Mouse (Mus musculus) liver, embryonic 13.5 days (tissue): Measurements from ENCODE around the gene Ldlr. TPM values are rescaled to one million over a fixed set of nuclear protein-coding genes. Genes with fewer than 3 reads are reported as not detected.
"Not testable (repeated sequence)": the region's sequence is repeated elsewhere in the genome, so short reads cannot be mapped to it uniquely, and the experiment has no call there.

Experiments used
- ATAC-seq: fragments of 200-750 bp; cut with Nextera tagmentation; 2 replicates; pipeline ENCODE4 v1.8.0; 2017; ENCODE audit warnings: low read depth, mild to moderate bottlenecking, moderate number of reproducible peaks, moderate library complexity
- DNase-seq: peaks from one replicate; pipeline ENCODE4 v3.0.0; 2022
- H3K27ac ChIP-seq: fragments of 300-500 bp; sonication (generic); 2 replicates; pipeline ENCODE4 v1.5.1; 2015; ENCODE audit warnings: moderate library complexity, mild to moderate bottlenecking, inconsistent platforms
- H3K27me3 ChIP-seq: fragments of 300-500 bp; sonication (generic); 2 replicates; pipeline ENCODE4 v1.6.1; 2015; ENCODE audit warnings: mild to moderate bottlenecking, inconsistent platforms
- H3K36me3 ChIP-seq: fragments of 300-500 bp; sonication (generic); 2 replicates; pipeline ENCODE4 v1.6.1; 2015; ENCODE audit warnings: mild to moderate bottlenecking, inconsistent platforms
- H3K4me1 ChIP-seq: fragments of 300-500 bp; sonication (generic); replicated peaks from 2 replicates; pipeline ENCODE4 v1.6.1; 2015; ENCODE audit warnings: inconsistent platforms
- H3K4me2 ChIP-seq: fragments of 300-500 bp; sonication (generic); 2 replicates; pipeline ENCODE4 v1.6.1; 2015; ENCODE audit warnings: inconsistent platforms, mild to moderate bottlenecking, moderate library complexity
- H3K4me3 ChIP-seq: fragments of 300-500 bp; sonication (generic); replicated peaks from 2 replicates; pipeline ENCODE4 v1.5.1; 2015; ENCODE audit warnings: mild to moderate bottlenecking, inconsistent platforms
- H3K9ac ChIP-seq: fragments of 300-500 bp; sonication (generic); 2 replicates; pipeline ENCODE4 v1.6.1; 2015; ENCODE audit warnings: mild to moderate bottlenecking, inconsistent platforms
- H3K9me3 ChIP-seq: fragments of 300-500 bp; sonication (generic); replicated peaks from 2 replicates; pipeline ENCODE4 v1.6.1; 2016; ENCODE audit warnings: inconsistent platforms
- WGBS: fragments of 180-500 bp; shearing (Covaris S2); methylation state at CpG from one replicate; pipeline ENCODE4 v1.1.7; 2015; ENCODE audit not compliant: insufficient replicate concordance; 5-methylcytosine and 5-hydroxymethylcytosine counted together
- polyA plus RNA-seq: library from polyadenylated mRNA; unstranded; fragments of >200 nt; fragmentation: Nextera tagmentation; extraction: Ambion mirVana; gene quantifications from 2 replicates; pipeline ENCODE4 v1.2.1, GENCODE M21; 2015

Gene Ldlr
- polyA plus RNA-seq, 1 experiment from 2014 or later, result 18.6 TPM

DNA sequence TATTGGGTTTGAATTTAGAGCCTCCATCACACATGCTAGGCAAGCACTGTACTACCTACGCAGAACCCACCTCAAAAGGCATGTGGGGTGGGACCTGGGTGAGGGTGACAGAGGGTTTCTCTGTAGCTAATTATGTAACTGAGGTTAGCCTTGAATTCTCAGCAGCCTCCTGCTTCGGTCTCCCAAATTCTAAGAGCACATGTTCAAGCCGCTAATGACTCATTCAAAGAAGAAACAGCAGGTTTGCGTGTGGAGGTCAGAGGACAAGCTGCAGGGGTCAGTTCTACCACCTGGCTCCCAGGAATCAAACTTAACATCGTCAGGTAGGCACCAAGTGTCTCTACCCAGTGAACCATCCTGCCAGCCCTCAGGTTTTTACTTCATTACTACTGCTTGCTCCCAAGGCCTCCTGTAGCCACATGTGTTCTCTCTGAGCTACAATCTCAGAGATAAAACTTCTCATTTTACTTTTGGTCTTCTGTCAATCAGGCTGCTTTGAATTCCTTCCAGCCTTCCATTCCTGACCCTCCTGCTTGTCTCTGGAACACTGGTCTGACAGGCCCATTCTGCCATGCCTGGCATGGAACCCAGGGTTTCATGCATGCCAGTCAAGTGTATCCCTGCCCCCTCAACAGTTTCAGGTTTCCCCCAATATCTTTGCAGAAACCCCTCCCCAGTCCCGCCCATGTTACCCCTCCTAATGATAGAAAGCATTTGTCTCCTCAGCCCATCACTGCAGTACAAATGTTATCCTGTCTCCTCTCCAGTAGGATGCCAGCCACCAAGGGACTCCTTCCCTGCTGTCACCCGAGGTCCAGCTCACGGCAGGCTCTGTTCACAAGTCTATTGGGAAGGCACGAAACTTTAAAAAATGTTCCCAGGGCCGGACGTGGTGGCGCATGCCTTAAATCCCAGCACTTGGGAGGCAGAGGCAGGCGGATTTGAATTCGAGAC, 35.6 kb downstream of the Ldlr start:
- Histone ChIP-seq H3K4me2 (peak overlapping the region; percentile 83), H3K9me3 (no peaks in the 10 kb centered on the region), H3K4me1 (peaks cover 55% of the 10 kb centered on the region), H3K4me3 (peak overlapping the region; percentile 96), H3K9ac (peak overlapping the region; percentile 94), H3K36me3 (peaks cover 47% of the 10 kb centered on the region), H3K27ac (peak overlapping the region; percentile 83), H3K27me3 (no peaks in the 10 kb centered on the region)
- no peak for ATAC-seq
- WGBS, result 52% methylated on average over 14 of the region's 14 CpGs
- DNase-seq, result no peak

DNA sequence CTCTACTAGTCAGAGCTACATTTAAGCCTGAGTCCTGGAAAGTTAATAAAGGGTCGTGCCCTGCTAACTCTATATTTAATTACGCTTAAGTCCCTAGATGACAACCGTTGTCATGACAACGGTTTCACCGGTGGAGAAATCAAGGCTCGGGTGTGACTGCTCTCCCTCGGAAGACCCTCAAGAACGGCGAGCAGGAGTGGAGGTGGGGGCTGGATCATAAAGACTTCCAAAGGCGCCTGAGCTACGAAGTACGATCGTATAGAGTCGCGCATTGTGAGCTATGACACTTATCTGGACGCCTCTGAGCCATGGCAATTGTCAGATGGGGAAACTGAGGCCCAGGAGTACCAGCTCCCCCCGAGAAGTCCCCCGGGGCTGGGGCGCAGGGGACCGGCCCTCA, 36.4 kb downstream of the Ldlr start:
- Histone ChIP-seq H3K4me3 (peak overlapping the region; percentile 96), H3K4me1 (peaks cover 49% of the 10 kb centered on the region), H3K4me2 (peak overlapping the region; percentile 83), H3K27ac (peak overlapping the region; percentile 83), H3K9me3 (no peaks in the 10 kb centered on the region), H3K9ac (peak overlapping the region; percentile 94), H3K36me3 (peaks cover 39% of the 10 kb centered on the region), H3K27me3 (no peaks in the 10 kb centered on the region)
- DNase-seq (no peak), ATAC-seq (no peak; the same call in 1 of the 2 replicates)
- under 1% methylated on average over 20 of the region's 20 CpGs for WGBS

DNA sequence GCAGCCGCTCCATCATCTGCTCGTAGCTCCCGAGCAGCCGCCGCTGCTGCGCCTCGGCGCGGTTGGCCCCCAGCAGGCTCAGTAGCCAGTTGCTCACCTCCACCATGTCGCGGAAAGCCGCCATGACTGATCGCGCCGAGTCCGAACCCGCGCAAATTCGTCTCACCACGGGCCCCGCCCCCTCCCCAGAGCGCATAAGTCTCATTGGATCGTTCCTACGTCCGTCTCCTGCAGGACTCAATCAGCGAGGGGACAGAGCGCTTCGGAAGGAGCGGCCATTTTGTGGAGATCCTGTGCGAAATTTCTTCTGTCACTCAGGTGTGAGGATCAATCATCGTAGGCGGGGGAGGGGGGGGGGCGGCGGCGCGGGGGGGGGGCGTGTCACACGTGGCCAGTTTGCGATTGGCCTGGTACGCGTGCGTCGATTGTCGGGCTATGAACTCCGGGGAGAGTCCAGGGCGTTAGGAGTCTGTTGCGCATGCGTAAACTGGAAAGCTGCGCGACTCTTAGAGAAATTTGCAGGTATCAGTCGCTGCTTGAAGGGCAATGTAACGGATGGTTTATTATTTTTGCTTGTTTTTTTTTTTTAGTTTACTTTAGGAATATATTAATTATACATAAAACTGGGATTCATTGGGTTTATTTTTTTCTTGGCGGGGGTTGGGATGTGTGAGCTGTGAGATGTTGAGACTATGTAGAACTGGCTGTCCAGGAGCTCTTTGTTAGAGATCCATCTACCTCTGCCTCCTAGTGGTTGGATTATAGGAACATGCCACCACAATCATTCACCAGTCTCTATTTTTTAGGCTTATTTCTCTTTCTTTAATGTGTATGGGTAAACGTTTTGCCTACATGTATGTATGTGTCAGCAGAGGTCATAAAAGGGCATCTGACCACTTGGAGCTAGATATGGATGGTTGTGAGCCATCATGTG, 37.1 kb downstream of the Ldlr start, which contains the start of gene Spc24:
TSS of gene Spc24 (minus strand) at position 149 of the 934 bp plus-strand sequence.
- H3K9ac ChIP-seq, result peak within 1 kb of the TSS; percentile 94
- peak; percentile 93 for DNase-seq
- peaks cover 45% of the 10 kb centered on the region for H3K4me1 ChIP-seq
- peak; percentile 94 for ATAC-seq
- no peaks in the 10 kb centered on the region for H3K27me3 ChIP-seq
- peaks cover 33% of the 10 kb centered on the region for H3K36me3 ChIP-seq
- H3K4me2 ChIP-seq, result peak within 1 kb of the TSS; percentile 83
- peak within 1 kb of the TSS; percentile 83 for H3K27ac ChIP-seq
- H3K4me3 ChIP-seq, result peak within 1 kb of the TSS; percentile 96
- no peaks in the 10 kb centered on the region for H3K9me3 ChIP-seq
- under 1% methylated on average over 50 of the region's 54 CpGs for WGBS

DNA sequence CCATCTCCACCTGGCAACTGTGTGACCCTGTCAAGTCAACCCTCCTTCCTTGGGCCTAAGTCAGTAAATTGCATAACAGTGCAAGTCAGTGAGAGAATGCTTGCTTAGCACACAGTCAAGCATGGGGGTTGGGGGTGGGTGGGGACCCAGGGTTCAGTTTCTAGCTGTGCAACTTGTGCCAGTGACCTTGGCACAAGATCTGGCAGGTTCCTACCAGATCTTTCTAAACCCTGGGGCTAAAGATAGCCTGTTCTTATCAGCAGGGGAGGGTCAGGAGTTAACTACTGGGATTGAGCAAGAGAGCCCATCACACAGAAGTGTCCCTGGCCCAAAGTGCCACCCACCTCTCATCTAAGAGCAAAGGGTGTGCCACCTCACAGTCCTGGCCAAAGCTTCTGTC, 38.9 kb downstream of the Ldlr start:
- peaks cover 21% of the 10 kb centered on the region for H3K36me3 ChIP-seq
- ATAC-seq (no peak), DNase-seq (no peak)
- H3K4me2 ChIP-seq, result no peak overlapping the region
- no peak overlapping the region for H3K4me3 ChIP-seq
- peaks cover 45% of the 10 kb centered on the region for H3K4me1 ChIP-seq
- no peaks in the 10 kb centered on the region for H3K27me3 ChIP-seq
- no peak overlapping the region for H3K27ac ChIP-seq
- no peak overlapping the region for H3K9ac ChIP-seq
- H3K9me3 ChIP-seq, result no peaks in the 10 kb centered on the region

DNA sequence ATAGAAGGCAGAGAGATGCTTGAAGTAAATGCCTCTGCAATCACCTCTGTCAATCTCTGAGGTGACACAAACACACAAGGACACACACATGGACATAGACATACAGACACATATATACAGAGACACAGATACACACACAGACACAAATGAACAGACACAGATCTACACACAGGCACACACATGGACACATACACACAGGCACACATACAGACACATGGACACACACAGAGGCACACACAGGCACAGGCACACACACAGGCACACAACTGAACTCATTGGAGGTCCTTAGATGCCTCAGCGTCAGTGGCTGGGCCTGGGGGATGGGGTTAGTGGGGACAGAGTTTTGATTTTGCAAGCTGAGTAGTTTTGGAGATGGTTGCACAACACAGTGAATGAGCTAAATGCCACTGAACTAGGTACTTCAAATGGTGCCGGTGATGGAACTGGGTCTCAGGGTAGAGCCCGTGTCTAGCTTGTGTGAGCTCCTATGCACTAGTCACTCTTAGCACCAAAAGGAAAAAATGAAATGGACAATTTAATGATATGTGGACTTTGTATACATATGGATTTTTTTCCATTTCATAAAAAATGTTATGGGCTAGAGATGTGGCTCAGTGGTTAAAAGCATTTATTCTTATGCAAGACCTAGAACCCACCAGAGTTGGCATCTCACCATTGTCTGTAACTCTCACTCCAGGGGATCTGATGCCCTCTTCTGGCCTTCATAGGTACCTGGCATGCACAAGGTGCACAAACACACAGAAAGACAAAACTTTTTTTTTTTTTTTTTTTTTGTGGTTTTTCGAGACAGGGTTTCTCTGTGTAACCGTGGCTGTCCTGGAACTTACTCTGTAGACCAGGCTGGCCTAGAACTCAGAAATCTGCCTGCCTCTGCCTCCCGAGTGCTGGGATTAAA, 41.1 kb downstream of the Ldlr start:
- Histone ChIP-seq H3K4me3 (no peak overlapping the region), H3K9ac (no peak overlapping the region), H3K36me3 (peaks cover 4% of the 10 kb centered on the region; the same call in 1 of the 2 replicates), H3K27ac (no peak overlapping the region), H3K4me1 (peaks cover 22% of the 10 kb centered on the region), H3K9me3 (no peaks in the 10 kb centered on the region), H3K4me2 (no peak overlapping the region), H3K27me3 (no peaks in the 10 kb centered on the region)
- WGBS, result 76% methylated on average over 6 of the region's 6 CpGs
- DNase-seq, result no peak
- no peak for ATAC-seq

DNA sequence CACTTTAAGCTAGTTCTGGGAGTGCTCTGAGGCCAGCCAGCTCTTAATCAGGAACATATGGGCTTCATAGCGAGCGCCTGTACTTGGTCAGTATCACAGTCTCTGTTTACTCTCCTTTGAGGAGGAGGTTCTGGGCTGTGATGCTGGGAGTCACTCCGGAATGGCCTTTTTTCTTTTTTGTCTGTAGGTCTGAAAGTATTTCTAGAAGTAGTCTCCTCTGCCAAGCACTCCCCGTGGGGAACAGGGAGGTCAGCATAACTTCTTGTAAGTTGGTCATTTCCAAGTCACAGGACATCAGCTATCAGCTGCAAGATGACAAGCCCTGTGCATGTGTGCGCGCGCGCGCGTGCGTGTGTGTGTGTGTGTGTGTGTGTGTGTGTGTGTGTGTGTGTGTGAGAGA, 44.6 kb downstream of the Ldlr start:
- Histone ChIP-seq H3K4me3 (no peak overlapping the region), H3K9me3 (no peaks in the 10 kb centered on the region), H3K4me1 (no peaks in the 10 kb centered on the region), H3K36me3 (peaks cover 19% of the 10 kb centered on the region), H3K4me2 (no peak overlapping the region), H3K9ac (no peak overlapping the region), H3K27ac (no peak overlapping the region), H3K27me3 (no peaks in the 10 kb centered on the region)
- 83% methylated on average over 11 of the region's 11 CpGs for WGBS
- no peak for DNase-seq
- ATAC-seq, result no peak

DNA sequence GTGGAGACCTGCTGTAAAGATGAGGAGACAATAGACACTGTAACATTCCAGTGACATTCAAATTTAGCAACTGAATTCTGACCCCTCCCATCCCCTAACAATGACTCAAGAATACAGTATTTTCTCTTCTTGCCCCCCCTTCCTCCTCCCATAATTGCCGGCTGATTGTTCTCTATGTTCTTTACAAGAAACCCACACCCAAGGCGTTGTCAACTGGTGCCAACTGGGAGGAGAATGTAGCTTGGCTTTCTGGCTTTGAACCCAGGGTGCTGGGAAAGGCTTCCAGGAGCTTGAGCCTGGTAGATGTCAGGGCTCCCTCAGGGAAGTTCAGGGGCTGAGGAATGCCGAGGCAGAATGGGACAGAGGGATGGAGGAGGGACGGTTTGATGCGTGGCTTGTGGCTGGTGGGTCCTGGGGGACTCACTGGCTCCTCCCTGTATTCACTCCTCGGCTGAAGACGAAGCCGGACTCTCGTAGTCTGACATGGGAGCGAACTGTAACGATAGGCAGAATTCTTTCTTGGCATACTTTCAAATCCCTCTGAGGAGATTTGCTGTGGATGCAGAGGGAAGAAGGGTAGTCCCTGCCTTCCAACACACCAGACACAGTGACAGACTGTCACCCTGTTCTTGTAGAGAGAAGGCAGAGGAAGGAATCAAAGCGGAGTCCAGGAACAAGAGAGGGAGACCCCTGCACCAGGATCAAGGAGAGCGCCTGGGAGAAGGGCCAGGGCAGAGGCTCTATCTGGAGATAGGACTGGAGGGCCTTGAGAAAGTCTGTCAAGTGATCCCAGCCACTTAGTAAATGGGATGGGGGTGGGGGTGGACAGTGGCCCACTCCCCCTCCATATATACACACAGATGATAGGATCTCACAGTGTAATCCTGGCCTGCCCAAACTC, 45.5 kb downstream of the Ldlr start:
- Histone ChIP-seq H3K27ac (no peak overlapping the region; the same call in 1 of the 2 replicates), H3K36me3 (peaks cover 23% of the 10 kb centered on the region), H3K27me3 (no peaks in the 10 kb centered on the region), H3K9ac (no peak overlapping the region), H3K4me1 (no peaks in the 10 kb centered on the region), H3K4me2 (no peak overlapping the region), H3K9me3 (no peaks in the 10 kb centered on the region), H3K4me3 (no peak overlapping the region)
- WGBS, result 74% methylated on average over 13 of the region's 13 CpGs
- DNase-seq (no peak), ATAC-seq (no peak)

DNA sequence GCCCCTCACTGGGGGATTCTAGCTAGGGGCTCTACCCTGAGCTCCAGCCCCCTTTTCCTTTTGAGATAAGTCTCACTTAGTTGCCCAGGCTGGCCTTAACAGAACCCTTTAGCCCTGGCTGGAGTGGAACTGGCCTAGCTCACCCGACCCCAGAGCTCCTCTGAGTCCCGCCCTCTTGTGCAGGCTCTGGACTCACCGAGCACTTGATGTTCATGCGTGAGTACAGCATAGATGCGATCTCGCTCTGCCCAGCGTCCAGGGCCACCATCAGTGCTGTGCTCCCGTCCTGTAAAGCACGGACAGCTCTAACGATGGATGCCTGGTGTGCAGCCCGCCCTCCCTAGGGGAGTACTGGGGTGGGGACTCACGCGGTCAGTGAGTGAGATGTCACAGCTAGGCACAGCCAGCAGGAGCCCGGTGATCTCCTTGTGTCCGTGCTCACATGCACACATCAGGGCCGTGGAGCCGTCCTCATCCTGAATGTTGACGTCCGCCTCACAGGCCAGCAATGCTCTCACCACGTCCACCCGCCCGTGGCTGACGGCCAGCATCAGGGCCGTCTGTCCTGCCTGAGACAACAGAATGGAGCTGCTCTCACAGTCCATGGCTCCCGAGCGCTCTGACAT, 46.4 kb downstream of the Ldlr start:
- Histone ChIP-seq H3K4me1 (no peaks in the 10 kb centered on the region), H3K36me3 (peaks cover 31% of the 10 kb centered on the region), H3K4me2 (no peak overlapping the region), H3K4me3 (no peak overlapping the region), H3K9me3 (no peaks in the 10 kb centered on the region), H3K27ac (peak overlapping the region; percentile 4), H3K9ac (no peak overlapping the region), H3K27me3 (no peaks in the 10 kb centered on the region)
- DNase-seq (no peak), ATAC-seq (no peak; the same call in 1 of the 2 replicates)
- WGBS, result 77% methylated on average over 26 of the region's 26 CpGs

GRCm38 (mm10) chr9:21773396-21773795, 50.1 kb downstream of the Ldlr start:
- H3K4me3 ChIP-seq, DNase-seq, ATAC-seq, H3K4me2 ChIP-seq, H3K9me3 ChIP-seq, H3K9ac ChIP-seq, H3K4me1 ChIP-seq, H3K27ac ChIP-seq, H3K27me3 ChIP-seq: not testable (repeated sequence)
- WGBS, result 64% methylated on average over 5 of the region's 5 CpGs
- peaks cover 51% of the 10 kb centered on the region for H3K36me3 ChIP-seq
